Mouse (Mus musculus) heart, postnatal 0 days (tissue): ENCODE measurements at regions not wholly inside any gene's neighbourhood (a gene's known extent, or its start where the extent isn't known, plus 50 kb on each side); places are given as distances from the start of the nearest gene placed in this dataset.

ENCODE experiments used
- ATAC-seq: fragments of 200-750 bp; cut with Nextera tagmentation; 2 replicates; pipeline ENCODE4 v1.8.0; 2017; ENCODE audit warnings: low read depth, moderate number of reproducible peaks, moderate library complexity; ENCODE audit not compliant: insufficient read depth
- DNase-seq: peaks from one replicate; pipeline ENCODE4 v3.0.0-alpha.2; 2016; ENCODE audit warnings: low spot score
- H3K27ac ChIP-seq: fragments of 300-500 bp; sonication (generic); 2 replicates; pipeline ENCODE4 v1.5.1; 2014; ENCODE audit warnings: low read depth, mild to moderate bottlenecking
- H3K27me3 ChIP-seq: fragments of 300-500 bp; sonication (generic); 2 replicates; pipeline ENCODE4 v1.6.1; 2014; ENCODE audit warnings: low read length, mixed read lengths; ENCODE audit not compliant: control insufficient read depth, insufficient read depth
- H3K36me3 ChIP-seq: fragments of 300-500 bp; sonication (generic); replicated peaks from 2 replicates; pipeline ENCODE4 v1.6.1; 2014; ENCODE audit warnings: low read length, mixed read lengths; ENCODE audit not compliant: control insufficient read depth, insufficient read depth
- H3K4me1 ChIP-seq: fragments of 300-500 bp; sonication (generic); 2 replicates; pipeline ENCODE4 v1.6.1; 2014; ENCODE audit warnings: antibody characterized with exemption; ENCODE audit not compliant: control insufficient read depth, insufficient read depth
- H3K4me2 ChIP-seq: fragments of 300-500 bp; sonication (generic); 2 replicates; pipeline ENCODE4 v1.6.1; 2014; ENCODE audit warnings: low read depth, mild to moderate bottlenecking, low read length, moderate library complexity
- H3K4me3 ChIP-seq: fragments of 300-500 bp; sonication (generic); 2 replicates; pipeline ENCODE4 v1.5.1; 2014; ENCODE audit warnings: low read depth, low read length
- H3K9ac ChIP-seq: fragments of 300-500 bp; sonication (generic); replicated peaks from 2 replicates; pipeline ENCODE4 v1.6.1; 2014; ENCODE audit warnings: low read depth, low read length, mixed read lengths
- H3K9me3 ChIP-seq: fragments of 300-500 bp; sonication (generic); replicated peaks from 2 replicates; pipeline ENCODE4 v1.6.1; 2016; ENCODE audit warnings: low read length; ENCODE audit not compliant: control insufficient read depth
- CTCF ChIP-seq: IDR thresholded peaks from 2 replicates; pipeline ENCODE4 v1.5.1; 2016; ENCODE audit warnings: antibody characterized with exemption, control low read depth, low read depth
- EP300 ChIP-seq: IDR thresholded peaks from 2 replicates; pipeline ENCODE4 v1.6.1; 2016; ENCODE audit warnings: antibody characterized with exemption, low read depth
- WGBS: fragments of 180-500 bp; shearing (Covaris S2); extraction: QIAGEN DNeasy Blood & Tissue Kit; methylation state at CpG from one replicate; pipeline ENCODE4 v1.1.7; 2014; 5-methylcytosine and 5-hydroxymethylcytosine counted together

GRCm38 (mm10) chr13:112101421-112101756 is 186.9 kb upstream of the Ankrd55 start:
- no peak for TF ChIP-seq CTCF
- TF ChIP-seq EP300: no peak
- peak overlapping the region; percentile 76 for H3K27ac ChIP-seq
- H3K36me3 ChIP-seq: no peaks in the 10 kb centered on the region
- H3K9ac ChIP-seq: peak overlapping the region; percentile 59
- H3K27me3 ChIP-seq: no peaks in the 10 kb centered on the region
- WGBS: 53% methylated on average over 5 of the region's 5 CpGs
- H3K4me1 ChIP-seq: peaks cover 26% of the 10 kb centered on the region; the same call in 1 of the 2 replicates
- peak overlapping the region; percentile 61 for H3K4me3 ChIP-seq
- H3K4me2 ChIP-seq: peak overlapping the region; percentile 97
- H3K9me3 ChIP-seq: no peaks in the 10 kb centered on the region
- ATAC-seq: no peak
- no peak for DNase-seq

GRCm38 (mm10) chr13:112105953-112106352 is 182.3 kb upstream of the Ankrd55 start:
- DNase-seq: no peak
- no peak overlapping the region for H3K4me3 ChIP-seq
- H3K4me1 ChIP-seq: peaks cover 16% of the 10 kb centered on the region; the same call in 1 of the 2 replicates
- no peak for ATAC-seq
- no peaks in the 10 kb centered on the region for H3K36me3 ChIP-seq
- H3K27ac ChIP-seq: no peak overlapping the region
- no peak overlapping the region for H3K4me2 ChIP-seq
- 81% methylated on average over 3 of the region's 3 CpGs for WGBS
- no peak overlapping the region for H3K9ac ChIP-seq
- no peaks in the 10 kb centered on the region for H3K9me3 ChIP-seq
- H3K27me3 ChIP-seq: no peaks in the 10 kb centered on the region
- TF ChIP-seq CTCF: no peak
- TF ChIP-seq EP300: no peak

GRCm38 (mm10) chr13:112114741-112115201 is 173.5 kb upstream of the Ankrd55 start:
- Histone ChIP-seq H3K4me3 (no peak overlapping the region), H3K36me3 (no peaks in the 10 kb centered on the region), H3K27me3 (no peaks in the 10 kb centered on the region), H3K4me1 (peaks cover 15% of the 10 kb centered on the region), H3K9ac (no peak overlapping the region), H3K9me3 (no peaks in the 10 kb centered on the region), H3K4me2 (no peak overlapping the region), H3K27ac (0 out of 2 replicates have a peak overlapping the region, but pooled peaks have one; percentile 6)
- DNase-seq (no peak), ATAC-seq (no peak)
- no peak for TF ChIP-seq CTCF
- no peak for TF ChIP-seq EP300
- WGBS: 63% methylated on average over 7 of the region's 7 CpGs

GRCm38 (mm10) chr13:112116101-112116726 is 172.0 kb upstream of the Ankrd55 start:
- H3K4me1 ChIP-seq: peaks cover 28% of the 10 kb centered on the region
- H3K36me3 ChIP-seq: no peaks in the 10 kb centered on the region
- H3K9ac ChIP-seq: no peak overlapping the region
- H3K27me3 ChIP-seq: no peaks in the 10 kb centered on the region
- no peak overlapping the region for H3K4me3 ChIP-seq
- H3K27ac ChIP-seq: peak overlapping the region; percentile 70
- ATAC-seq: peak; percentile 29; the same call in 1 of the 2 replicates
- H3K9me3 ChIP-seq: no peaks in the 10 kb centered on the region
- WGBS: 44% methylated on average over 9 of the region's 9 CpGs
- TF ChIP-seq EP300 (no peak), CTCF (no peak)
- peak overlapping the region; percentile 9; the same call in 1 of the 2 replicates for H3K4me2 ChIP-seq
- peak; percentile 39 for DNase-seq

- Histone ChIP-seq H3K4me1 (peaks cover 36% of the 10 kb centered on the region), H3K4me2 (no peak overlapping the region), H3K36me3 (no peaks in the 10 kb centered on the region), H3K27me3 (no peaks in the 10 kb centered on the region), H3K9ac (no peak overlapping the region), H3K9me3 (no peaks in the 10 kb centered on the region), H3K4me3 (no peak overlapping the region), H3K27ac (0 out of 2 replicates have a peak overlapping the region, but pooled peaks have one; percentile 66)
- no peak for ATAC-seq
- TF ChIP-seq EP300 (no peak), CTCF (no peak)
- no peak for DNase-seq
- 95% methylated on average over 3 of the region's 3 CpGs for WGBS
Observed at GRCm38 (mm10) chr13:112118564-112118963, 169.7 kb upstream of the Ankrd55 start.
